Mouse (Mus musculus) olfactory bulb, adult 2 months (tissue): ENCODE measurements around the gene Tmem156. TPM values are rescaled to one million over a fixed set of nuclear protein-coding genes. Genes with fewer than 3 reads are reported as not detected.

Source experiments
- H3K27ac ChIP-seq: fragments of 200-500 bp; 2 replicates; pipeline ENCODE4 v1.5.1; 2012; ENCODE audit warnings: low read depth, low read length; ENCODE audit not compliant: insufficient read depth
- H3K4me1 ChIP-seq: fragments of 200-500 bp; 2 replicates; pipeline ENCODE4 v1.6.1; 2012; ENCODE audit warnings: low read length; ENCODE audit not compliant: control insufficient read depth, insufficient read depth
- H3K4me3 ChIP-seq: fragments of 200-500 bp; 2 replicates; pipeline ENCODE4 v1.5.1; 2012; ENCODE audit warnings: mild to moderate bottlenecking, low read depth, low read length, moderate library complexity; ENCODE audit not compliant: insufficient read depth
- CTCF ChIP-seq: fragments of 200-500 bp; IDR thresholded peaks from 2 replicates; pipeline ENCODE4 v1.5.1; 2012; ENCODE audit warnings: low read depth, mild to moderate bottlenecking, low read length, moderate library complexity; ENCODE audit not compliant: insufficient read depth
- POLR2A ChIP-seq: fragments of 200-500 bp; IDR thresholded peaks from 2 replicates; pipeline ENCODE4 v1.6.1; 2012; ENCODE audit warnings: mild to moderate bottlenecking, low read depth, low read length, moderate library complexity; ENCODE audit not compliant: insufficient read depth
- WGBS: fragments of 180-500 bp; shearing (Covaris S2); methylation state at CpG from one replicate; pipeline ENCODE4 v1.1.7; 2018; 5-methylcytosine and 5-hydroxymethylcytosine counted together
- polyA plus RNA-seq: library from polyadenylated mRNA; stranded (reverse); fragments of >200 nt; gene quantifications from 2 replicates; pipeline ENCODE4 v1.2.4, GENCODE M21; 2012; ENCODE audit warnings: low replicate concordance; ENCODE audit not compliant: missing spikeins, insufficient read depth, insufficient read length

The Tmem156 gene
- polyA plus RNA-seq, 1 experiment = not detected

DNA sequence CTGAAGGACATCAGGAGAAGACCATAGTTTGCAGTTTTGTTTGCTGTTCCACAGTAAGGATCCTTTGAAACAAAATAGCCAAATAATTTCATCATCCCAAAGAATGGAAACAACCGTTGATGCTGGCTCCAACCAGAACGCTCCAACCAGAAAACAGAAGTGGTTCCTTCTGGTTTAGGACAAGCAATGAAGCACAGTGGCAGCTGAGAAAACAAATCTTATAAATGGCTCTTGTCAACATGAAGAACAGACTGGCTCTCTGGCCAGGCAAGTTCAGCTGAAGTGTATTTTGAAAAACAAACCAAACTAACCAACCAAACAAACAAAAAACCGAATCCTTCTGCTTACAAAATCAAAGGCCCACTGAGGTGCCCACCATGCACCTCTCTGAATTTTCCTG is 2.2 kb downstream of the Tmem156 start:
- no peaks in the 10 kb centered on the region for H3K4me1 ChIP-seq
- no peak overlapping the region for H3K27ac ChIP-seq
- no peak for TF ChIP-seq POLR2A
- WGBS = 70% methylated on average over 3 of the region's 3 CpGs
- no peak overlapping the region for H3K4me3 ChIP-seq

GRCm38 (mm10) chr5:65086522-65086921 is 5.4 kb downstream of the Tmem156 start:
- Histone ChIP-seq H3K27ac (no peak overlapping the region), H3K4me3 (no peak overlapping the region), H3K4me1 (no peaks in the 10 kb centered on the region)
- TF ChIP-seq CTCF = no peak
- no peak for TF ChIP-seq POLR2A
- 61% methylated on average over 6 of the region's 6 CpGs for WGBS

GRCm38 (mm10) chr5:65081836-65082235 is 10.1 kb downstream of the Tmem156 start:
- H3K4me1 ChIP-seq = peaks cover 3% of the 10 kb centered on the region; the same call in 1 of the 2 replicates
- H3K4me3 ChIP-seq = no peak overlapping the region
- TF ChIP-seq CTCF (no peak), POLR2A (no peak)
- H3K27ac ChIP-seq = no peak overlapping the region
- 81% methylated on average over 4 of the region's 4 CpGs for WGBS

DNA sequence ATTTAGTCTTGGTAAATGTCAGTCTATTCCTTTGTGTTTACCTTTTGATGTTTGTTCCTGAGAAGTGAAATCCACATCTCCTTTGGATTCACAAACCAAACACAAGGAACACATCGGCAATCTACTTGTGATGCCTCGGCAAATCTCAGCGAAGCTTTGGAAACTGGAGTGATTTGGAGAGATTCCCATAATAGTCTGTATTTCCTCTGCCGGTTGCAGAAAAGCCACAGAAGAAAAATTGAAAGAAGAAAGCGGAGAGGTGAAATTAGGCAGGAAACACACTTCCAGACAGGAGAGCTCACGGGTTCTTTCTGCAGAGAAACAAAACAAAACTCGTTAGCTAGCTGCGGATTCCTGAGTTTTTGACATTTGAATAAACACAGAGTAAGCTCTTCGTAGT is 12.1 kb downstream of the Tmem156 start:
- H3K4me1 ChIP-seq = peaks cover 3% of the 10 kb centered on the region; the same call in 1 of the 2 replicates
- no peak for TF ChIP-seq POLR2A
- no peak for TF ChIP-seq CTCF
- WGBS = 8% methylated on average over 9 of the region's 9 CpGs
- H3K27ac ChIP-seq = peak overlapping the region; percentile 50; the same call in 1 of the 2 replicates
- H3K4me3 ChIP-seq = peak overlapping the region; percentile 28; the same call in 1 of the 2 replicates

GRCm38 (mm10) chr5:65078081-65078480 is 13.9 kb downstream of the Tmem156 start:
- H3K4me1 ChIP-seq = peaks cover 3% of the 10 kb centered on the region; the same call in 1 of the 2 replicates
- no peak for TF ChIP-seq CTCF
- TF ChIP-seq POLR2A = no peak
- H3K4me3 ChIP-seq = no peak overlapping the region
- H3K27ac ChIP-seq = no peak overlapping the region
- WGBS = 92% methylated on average over 4 of the region's 4 CpGs

GRCm38 (mm10) chr5:65076748-65077147 is 15.2 kb downstream of the Tmem156 start:
- TF ChIP-seq POLR2A = no peak
- no peak for TF ChIP-seq CTCF
- Histone ChIP-seq H3K4me3 (no peak overlapping the region), H3K4me1 (peaks cover 3% of the 10 kb centered on the region; the same call in 1 of the 2 replicates), H3K27ac (no peak overlapping the region)
- 84% methylated on average over 3 of the region's 3 CpGs for WGBS

DNA sequence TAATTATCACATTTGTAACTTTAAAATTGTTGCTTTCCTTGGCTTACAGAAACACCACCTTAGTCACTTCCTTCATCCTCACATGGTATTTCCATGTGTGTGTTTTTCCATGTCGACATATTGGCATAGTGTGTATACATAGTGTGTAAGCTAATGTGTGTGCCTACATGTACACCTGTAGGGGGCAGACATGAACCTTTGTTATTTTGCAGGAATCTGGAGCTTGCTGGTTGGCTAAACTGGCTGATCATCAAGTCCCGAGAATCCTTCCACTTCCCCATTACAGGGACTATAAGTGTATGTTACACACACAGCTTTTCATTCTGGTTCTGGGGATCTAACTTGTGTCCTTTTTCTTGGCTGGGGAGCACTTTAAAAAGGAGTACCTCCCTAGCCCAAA is 15.8 kb downstream of the Tmem156 start:
- no peak for TF ChIP-seq POLR2A
- no peak for TF ChIP-seq CTCF
- WGBS = 77% methylated on average over 2 of the region's 2 CpGs
- Histone ChIP-seq H3K4me1 (peaks cover 3% of the 10 kb centered on the region), H3K4me3 (no peak overlapping the region), H3K27ac (no peak overlapping the region)

DNA sequence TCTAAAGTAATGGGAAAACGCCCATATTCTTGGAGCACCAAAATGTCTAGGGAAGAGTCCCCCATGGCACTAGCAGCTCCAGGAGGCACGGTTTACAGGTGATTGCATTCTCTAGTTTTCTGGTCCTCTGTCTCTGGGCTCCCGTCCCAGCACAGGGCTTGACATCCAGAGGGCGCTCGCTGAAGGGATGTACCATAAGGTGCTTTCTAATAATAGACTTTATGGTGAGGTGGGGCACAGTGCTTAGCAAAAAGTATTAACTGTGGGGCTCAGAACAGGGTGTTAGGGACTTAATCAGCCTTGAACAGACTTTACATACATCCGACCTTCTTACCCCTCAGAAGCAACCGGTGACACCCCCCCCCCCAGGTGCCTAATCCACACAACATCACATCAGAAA is 17.2 kb downstream of the Tmem156 start:
- TF ChIP-seq CTCF = no peak
- no peak for TF ChIP-seq POLR2A
- H3K4me3 ChIP-seq = no peak overlapping the region
- 73% methylated on average over 7 of the region's 7 CpGs for WGBS
- H3K27ac ChIP-seq = no peak overlapping the region
- peaks cover 3% of the 10 kb centered on the region; the same call in 1 of the 2 replicates for H3K4me1 ChIP-seq

- 79% methylated on average over 4 of the region's 4 CpGs for WGBS
- TF ChIP-seq POLR2A (no peak), CTCF (no peak)
- H3K4me3 ChIP-seq = no peak overlapping the region
- no peak overlapping the region for H3K27ac ChIP-seq
- peaks cover 5% of the 10 kb centered on the region; the same call in 1 of the 2 replicates for H3K4me1 ChIP-seq
Observed at GRCm38 (mm10) chr5:65073247-65073646, 18.7 kb downstream of the Tmem156 start.

- TF ChIP-seq CTCF (no peak), POLR2A (no peak)
- WGBS = 11% methylated on average over 6 of the region's 6 CpGs
- H3K4me1 ChIP-seq = peaks cover 5% of the 10 kb centered on the region; the same call in 1 of the 2 replicates
- no peak overlapping the region for H3K4me3 ChIP-seq
- H3K27ac ChIP-seq = peak overlapping the region; percentile 71
Observed at GRCm38 (mm10) chr5:65071689-65072118, 20.2 kb downstream of the Tmem156 start.
